Mouse (Mus musculus) layer of hippocampus, adult 9-10 months (tissue): ENCODE measurements around the gene Gm5868.
"Not testable (repeated sequence)": the region's sequence is repeated elsewhere in the genome, so short reads cannot be mapped to it uniquely, and the experiment has no call there.

ENCODE experiments used
- DNase-seq: peaks from one replicate; pipeline ENCODE4 v3.0.0; 2022; ENCODE audit warnings: low spot score

Gene Gm5868

GRCm38 (mm10) chr5:72587192-72587681, at the start of gene Gm5868:
Gene Gm5868, minus strand, starts transcription at chr5:72587551.
- no peak for DNase-seq

GRCm38 (mm10) chr5:72636576-72636975, 49.2 kb upstream of the Gm5868 start:
- no peak for DNase-seq

- DNase-seq, result no peak
These were observed 48.8 kb upstream of the Gm5868 start for GRCm38 (mm10) chr5:72636122-72636521.

- DNase-seq, result no peak
These were observed 47.5 kb upstream of the Gm5868 start for GRCm38 (mm10) chr5:72634791-72635271.

GRCm38 (mm10) chr5:72630026-72630425, 42.7 kb upstream of the Gm5868 start:
- DNase-seq, result no peak

GRCm38 (mm10) chr5:72621022-72621421, 33.7 kb upstream of the Gm5868 start:
- no peak for DNase-seq

GRCm38 (mm10) chr5:72617413-72617812, 30.1 kb upstream of the Gm5868 start:
- DNase-seq, result no peak

- no peak for DNase-seq
These were observed 15.8 kb upstream of the Gm5868 start for GRCm38 (mm10) chr5:72603138-72603537.

GRCm38 (mm10) chr5:72601006-72601405, 13.7 kb upstream of the Gm5868 start:
- peak; percentile 3 for DNase-seq

- DNase-seq, result not testable (repeated sequence)
These were observed 622 bp downstream of the Gm5868 start for GRCm38 (mm10) chr5:72586667-72587191.

- DNase-seq, result not testable (repeated sequence)
These were observed 1.2 kb downstream of the Gm5868 start for GRCm38 (mm10) chr5:72586122-72586521.

GRCm38 (mm10) chr5:72580970-72581332, 6.4 kb downstream of the Gm5868 start, which contains the start of gene Zar1:
Gene Zar1, minus strand, starts transcription at chr5:72581254.
- not testable (repeated sequence) for DNase-seq

GRCm38 (mm10) chr5:72580088-72580969, 7.0 kb downstream of the Gm5868 start:
- DNase-seq, result not testable (repeated sequence)

- not testable (repeated sequence) for DNase-seq
These were observed 7.8 kb downstream of the Gm5868 start for GRCm38 (mm10) chr5:72579599-72579998.

- no peak for DNase-seq
These were observed 21.7 kb downstream of the Gm5868 start for GRCm38 (mm10) chr5:72565621-72566020.

- DNase-seq, result not testable (repeated sequence)
These were observed 24.2 kb downstream of the Gm5868 start for GRCm38 (mm10) chr5:72563183-72563582.

GRCm38 (mm10) chr5:72560976-72561628, 26.2 kb downstream of the Gm5868 start:
- no peak for DNase-seq

GRCm38 (mm10) chr5:72559544-72560049, 27.8 kb downstream of the Gm5868 start, which contains the start of gene Nfxl1:
Gene Nfxl1, minus strand, starts transcription at chr5:72559684.
- DNase-seq, result peak; percentile 58

GRCm38 (mm10) chr5:72558716-72559526, 28.4 kb downstream of the Gm5868 start:
- no peak for DNase-seq

- no peak for DNase-seq
These were observed 31.1 kb downstream of the Gm5868 start for GRCm38 (mm10) chr5:72556245-72556644.

- no peak for DNase-seq
These were observed 36.1 kb downstream of the Gm5868 start for GRCm38 (mm10) chr5:72551209-72551608.
